Mouse (Mus musculus) hindlimb bud, embryonic 11.5 days (tissue): ENCODE data around the gene Itgb1bp2.

ENCODE experiments used
- DNase-seq: peaks from one replicate; pipeline ENCODE4 v3.0.0-alpha.2; 2012; ENCODE audit warnings: low read depth, low spot score; ENCODE audit errors: extremely low spot score

Itgb1bp2 gene

DNA sequence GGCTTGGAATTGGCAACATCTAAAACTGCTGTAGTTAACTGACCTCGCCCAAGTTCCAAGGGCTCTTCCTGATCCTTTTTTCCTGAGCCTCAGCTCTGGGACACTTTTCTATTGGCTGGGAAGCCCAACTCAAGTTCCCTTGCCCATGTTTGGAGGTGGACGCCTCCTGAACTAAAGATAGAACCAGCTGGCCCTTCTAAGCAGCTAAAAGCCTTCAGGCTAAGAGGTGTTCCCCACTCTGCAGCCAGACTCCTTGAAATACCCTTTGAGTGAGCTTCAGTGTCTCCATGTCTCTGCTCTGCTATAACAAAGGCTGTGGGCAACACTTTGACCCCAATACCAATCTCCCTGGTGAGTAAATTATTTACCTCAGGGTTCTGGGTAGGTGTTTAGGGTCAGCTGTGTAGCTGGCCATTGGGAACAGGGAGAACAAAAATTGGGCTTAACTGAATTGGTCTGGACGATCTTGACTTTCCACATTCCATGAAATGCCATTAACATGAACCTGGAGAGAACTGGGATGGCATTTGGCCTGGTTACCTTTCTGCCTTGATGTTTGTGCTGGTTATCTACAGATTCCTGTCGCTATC lies at the start of gene Itgb1bp2:
TSS of gene Itgb1bp2 (plus strand) at position 203 of the 590 bp plus-strand sequence.
- DNase-seq, result no peak

GRCm38 (mm10) chrX:101418946-101419724 lies 29.8 kb upstream of the Itgb1bp2 start:
- DNase-seq, result no peak

GRCm38 (mm10) chrX:101419725-101420699 lies 28.9 kb upstream of the Itgb1bp2 start:
- DNase-seq, result no peak

- DNase-seq, result no peak
Measured at GRCm38 (mm10) chrX:101420700-101421095, 28.2 kb upstream of the Itgb1bp2 start, which contains the start of gene Zmym3. Gene Zmym3 (minus strand): TSS chrX:101420849.

- no peak for DNase-seq
Measured at GRCm38 (mm10) chrX:101423462-101423861, 25.4 kb upstream of the Itgb1bp2 start.

GRCm38 (mm10) chrX:101427774-101428173 lies 21.1 kb upstream of the Itgb1bp2 start:
- DNase-seq, result no peak

DNA sequence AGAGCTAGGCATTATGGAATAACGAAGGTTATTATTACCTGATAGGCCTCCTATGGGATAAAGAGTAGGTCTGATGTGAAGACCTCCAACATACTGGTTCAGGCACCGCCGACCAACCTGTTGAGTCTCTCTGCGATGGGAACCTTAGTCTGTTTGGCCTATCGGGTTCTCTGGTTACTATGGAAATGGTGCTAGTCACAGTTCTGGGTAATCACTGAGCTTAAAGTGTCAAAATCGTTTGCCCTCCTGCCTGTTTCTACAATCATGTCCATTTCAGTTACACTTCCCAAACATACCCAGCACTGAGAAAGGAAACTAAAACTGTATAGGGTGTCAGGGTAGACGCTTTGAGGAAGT lies 20.1 kb upstream of the Itgb1bp2 start:
- DNase-seq, result no peak

- DNase-seq, result peak; percentile 88
Measured at GRCm38 (mm10) chrX:101429142-101429949, 19.5 kb upstream of the Itgb1bp2 start, which contains the start of gene Nono. Gene Nono (plus strand): TSS chrX:101429318.

- DNase-seq, result no peak
Measured at GRCm38 (mm10) chrX:101429976-101430375, 18.9 kb upstream of the Itgb1bp2 start.

- DNase-seq, result no peak
Measured at GRCm38 (mm10) chrX:101451147-101451546, 2.3 kb downstream of the Itgb1bp2 start.

- DNase-seq, result no peak
Measured at GRCm38 (mm10) chrX:101451591-101451990, 2.7 kb downstream of the Itgb1bp2 start.

DNA sequence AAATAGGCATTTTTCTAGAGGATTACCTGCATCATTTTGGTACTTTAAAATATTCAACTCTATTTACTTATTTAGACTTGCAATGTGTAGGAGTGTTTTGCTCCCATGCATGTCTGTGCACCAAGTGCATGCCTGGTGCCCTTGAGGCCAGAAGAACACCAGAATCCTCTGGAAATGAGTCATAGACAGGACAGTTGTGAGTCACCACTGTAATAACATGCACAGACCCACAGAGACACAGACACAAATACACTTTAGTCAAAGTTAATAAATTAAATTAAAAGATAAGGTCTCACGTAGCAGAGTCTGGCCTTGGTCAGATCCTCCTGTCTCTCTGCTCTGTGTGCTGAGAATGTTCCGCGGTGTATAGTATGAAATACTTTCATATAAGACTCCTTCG lies 23.3 kb downstream of the Itgb1bp2 start:
- DNase-seq, result no peak

GRCm38 (mm10) chrX:101481604-101482350 lies 32.9 kb downstream of the Itgb1bp2 start:
- DNase-seq, result no peak

DNA sequence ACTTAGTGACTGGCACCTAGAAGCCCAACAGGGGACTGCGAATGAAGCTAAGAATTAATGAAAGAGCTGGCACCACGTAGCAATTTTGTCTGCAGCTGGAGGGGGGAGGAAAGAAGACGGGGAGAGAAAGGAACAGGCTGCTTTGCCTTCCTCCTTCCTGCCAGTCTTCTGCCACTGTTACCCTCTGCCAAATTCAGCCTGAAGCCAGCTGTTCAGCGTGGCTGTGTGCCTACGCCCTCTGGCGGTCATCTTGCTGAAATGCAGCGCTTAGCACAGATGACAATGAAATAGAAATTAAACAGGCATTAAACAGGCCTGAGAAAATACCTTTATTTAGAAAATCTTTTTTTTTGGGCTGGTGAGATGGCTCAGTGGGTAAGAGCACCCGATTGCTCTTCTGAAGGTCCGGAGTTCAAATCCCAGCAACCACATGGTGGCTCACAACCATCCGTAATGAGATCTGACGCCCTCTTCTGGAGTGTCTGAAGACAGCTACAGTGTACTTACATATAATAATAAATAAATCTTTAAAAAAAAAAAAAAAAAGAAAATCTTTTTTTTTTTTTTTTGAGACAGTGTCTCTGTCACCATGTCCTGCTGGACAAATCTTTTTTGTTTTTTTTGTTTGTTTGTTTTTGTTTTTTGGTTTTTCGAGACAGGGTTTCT lies 37.7 kb downstream of the Itgb1bp2 start:
- peak; percentile 14 for DNase-seq
